Mouse (Mus musculus) 3T3-L1 (cell line): ENCODE data around the gene B630019K06Rik.
A peak's percentile ranks its signal among the peaks of the same experiment; 100 is the strongest.
"Not testable (repeated sequence)": the region's sequence is repeated elsewhere in the genome, so short reads cannot be mapped to it uniquely, and the experiment has no call there.

Experiments used
- DNase-seq: peaks from one replicate; pipeline ENCODE4 v3.0.0-alpha.2; 2015; ENCODE audit warnings: low read depth, low spot score

Gene B630019K06Rik

DNA sequence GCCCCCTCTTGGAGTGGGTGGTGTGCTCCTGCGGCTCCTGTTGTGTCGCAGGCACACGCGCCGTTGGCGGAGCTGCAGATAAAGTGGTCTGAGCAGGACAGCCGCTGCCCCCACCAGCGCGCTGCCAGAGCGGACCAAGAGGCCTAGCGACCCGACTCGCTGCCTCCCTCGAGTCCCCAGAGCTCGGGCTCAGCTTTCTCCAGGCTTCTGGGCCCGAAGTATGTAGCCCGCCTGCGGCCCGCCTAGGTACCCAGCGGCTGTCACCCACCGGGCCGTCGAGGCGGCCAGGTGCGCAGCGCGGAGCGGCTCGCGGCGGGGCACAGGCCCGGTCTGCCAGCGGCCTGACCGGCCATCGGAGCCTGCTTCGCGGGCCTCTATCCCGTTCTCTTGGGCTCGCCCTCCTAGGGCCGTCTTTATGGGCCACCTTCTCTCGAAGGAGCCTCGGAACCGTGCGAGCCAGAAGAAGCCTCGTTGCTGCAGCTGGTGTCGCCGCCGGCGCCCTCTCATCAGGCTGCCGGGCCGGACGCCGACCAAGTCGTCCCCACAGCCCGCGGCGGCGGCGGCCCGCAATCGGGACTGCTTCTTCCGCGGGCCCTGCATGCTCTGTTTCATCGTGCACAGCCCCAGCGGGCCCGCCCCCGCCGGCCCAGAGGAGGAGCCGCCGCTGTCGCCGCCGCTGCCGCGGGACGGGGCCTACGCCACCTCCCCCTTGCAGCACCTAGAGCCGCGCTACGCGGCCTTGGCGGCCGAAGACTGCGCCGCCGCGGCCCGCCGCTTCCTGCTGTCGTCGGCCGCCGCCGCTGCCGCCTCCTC lies at the start of gene B630019K06Rik:
Gene B630019K06Rik, plus strand, starts transcription at position 40 of the 813 bp plus-strand sequence.
- peak; percentile 43 for DNase-seq

DNA sequence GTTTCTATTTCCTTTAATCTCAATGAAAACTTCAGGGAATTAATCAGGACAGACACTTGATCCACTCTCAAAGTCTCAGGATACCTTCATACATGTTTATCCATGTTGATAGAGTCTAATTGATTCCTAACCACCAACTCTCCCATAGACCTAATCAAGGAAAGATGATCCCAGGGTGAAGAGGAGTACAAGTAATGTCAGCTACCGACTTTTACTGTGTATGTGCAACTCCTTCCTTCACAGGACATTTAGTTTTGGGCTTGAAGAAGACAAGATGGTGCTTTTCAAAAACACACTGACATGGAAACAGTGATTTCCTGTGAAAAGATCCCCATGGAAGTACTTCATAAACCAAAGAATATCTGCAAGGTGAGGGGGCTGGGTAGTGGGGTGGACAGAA lies 48.5 kb upstream of the B630019K06Rik start, which contains the start of gene Gm6592:
Gene Gm6592, plus strand, starts transcription at position 301 of the 400 bp plus-strand sequence.
- no peak for DNase-seq

DNA sequence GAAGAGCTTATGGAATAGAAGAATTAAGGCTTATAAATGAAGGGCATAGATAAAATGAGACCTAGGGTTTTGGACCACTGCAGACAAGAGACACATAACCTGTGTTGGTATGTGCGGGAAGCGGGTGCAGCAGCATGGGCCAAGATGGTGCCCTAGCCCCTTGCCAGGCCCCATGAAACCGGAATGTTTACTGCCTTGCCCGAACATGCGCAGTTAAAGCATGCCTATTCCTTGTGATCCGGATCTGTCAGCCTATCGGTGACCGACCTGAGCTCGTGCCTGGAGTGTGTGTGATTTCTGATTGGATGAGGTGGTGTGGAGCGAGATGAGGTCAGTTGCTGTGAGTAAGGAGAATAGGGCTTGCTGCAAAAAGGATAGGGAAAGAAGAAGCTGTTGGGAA lies 39.7 kb upstream of the B630019K06Rik start:
- no peak for DNase-seq

DNA sequence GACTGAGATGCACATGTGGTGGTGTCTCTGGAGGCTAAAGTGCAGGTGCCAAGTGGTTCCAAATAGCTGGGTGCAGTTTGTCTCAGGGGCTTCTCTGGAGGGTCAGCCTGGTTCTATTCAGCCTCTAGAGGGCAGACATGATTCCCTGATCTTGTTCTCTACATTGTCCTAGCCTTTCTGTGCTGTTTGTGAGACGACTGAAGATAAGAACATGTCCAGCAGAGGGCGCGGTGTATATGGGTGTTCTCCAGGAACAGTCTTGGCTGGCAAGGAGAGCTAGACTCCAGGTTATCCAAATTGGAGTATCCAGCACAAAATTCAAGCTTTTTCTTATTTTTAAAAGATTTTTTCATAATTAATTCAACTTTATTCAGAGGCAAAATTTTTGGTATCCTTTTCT lies 27.9 kb upstream of the B630019K06Rik start:
- peak; percentile 83 for DNase-seq

DNA sequence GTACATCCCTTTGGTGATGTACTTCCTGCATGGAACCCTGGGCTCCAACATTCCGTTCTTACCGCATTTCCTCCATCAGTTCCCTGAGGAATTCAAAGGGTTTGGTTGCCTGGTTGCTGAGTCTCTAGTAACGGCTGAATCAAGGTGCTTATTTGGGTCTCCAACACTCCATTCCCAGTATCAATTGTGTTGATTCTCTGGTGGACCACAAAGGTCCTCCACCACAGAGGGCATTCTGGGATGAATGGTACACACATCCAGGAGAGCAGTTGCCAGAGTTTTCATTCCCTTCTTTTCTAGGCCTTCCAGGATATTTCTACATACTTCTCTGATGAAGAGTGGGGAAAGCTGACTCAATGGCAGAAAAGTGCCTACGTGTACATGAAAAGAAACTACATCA lies 18.2 kb upstream of the B630019K06Rik start, which contains the start of gene Gm5751:
Gene Gm5751, plus strand, starts transcription at position 301 of the 400 bp plus-strand sequence.
- not testable (repeated sequence) for DNase-seq

DNA sequence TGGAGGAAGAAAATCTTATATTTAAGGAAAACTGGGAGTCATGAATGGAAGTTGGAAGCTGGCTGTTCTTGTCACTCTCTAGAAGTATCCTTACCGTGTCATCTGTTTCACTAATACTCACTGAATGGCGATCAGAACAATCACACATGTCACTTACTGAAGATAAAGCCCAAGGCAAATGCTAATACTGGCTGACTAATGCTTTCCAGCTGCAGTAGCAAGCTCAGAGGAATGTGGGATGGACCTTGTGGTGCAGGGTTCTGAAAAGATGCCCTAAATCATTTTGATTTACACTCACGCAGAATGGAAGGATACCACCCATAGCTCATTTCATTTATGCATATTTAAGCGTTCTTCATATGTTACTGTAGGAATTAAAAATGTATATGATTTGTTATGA lies 7.8 kb upstream of the B630019K06Rik start:
- DNase-seq: peak; percentile 71

DNA sequence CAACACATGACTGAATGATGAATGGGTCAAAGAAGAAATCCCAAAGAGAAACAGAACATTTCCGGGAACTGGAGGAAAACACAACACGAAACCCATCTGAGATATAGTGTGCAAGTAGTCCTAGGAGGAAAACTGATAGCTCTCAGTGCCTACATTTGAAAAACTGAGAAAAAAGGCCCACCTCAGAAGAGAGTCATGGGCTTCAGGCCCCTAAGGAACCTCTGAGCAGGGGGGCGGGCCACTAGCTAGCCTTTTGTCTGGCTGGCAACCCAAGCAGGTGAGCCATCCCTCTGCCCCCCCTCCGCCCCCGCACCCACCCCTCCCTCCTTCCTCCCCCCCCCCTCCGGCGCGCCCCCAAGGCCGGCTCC lies 223 bp upstream of the B630019K06Rik start:
- DNase-seq: no peak

DNA sequence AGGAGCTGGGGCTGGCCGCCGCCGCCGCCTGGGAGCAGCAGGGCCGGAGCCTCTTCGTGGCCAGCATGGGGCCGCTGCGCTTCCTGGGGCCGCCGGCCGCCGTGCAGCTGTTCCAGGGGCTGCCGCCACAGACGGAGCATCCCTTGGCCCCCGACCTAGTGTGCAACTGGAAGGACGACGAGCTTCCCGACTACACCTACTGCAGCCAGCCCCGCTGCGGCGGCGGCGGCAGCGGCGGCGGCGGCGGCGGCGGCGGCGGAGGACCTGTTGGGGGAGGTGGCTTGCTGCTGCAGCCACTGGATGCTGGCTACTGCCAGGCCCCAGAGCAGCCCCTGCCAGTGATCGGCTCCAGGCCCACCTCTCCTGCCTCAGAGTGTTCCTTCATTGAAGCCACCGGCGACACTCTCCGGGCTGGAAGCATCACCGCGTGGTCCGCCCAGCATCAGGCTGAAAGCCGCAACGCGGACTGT lies 1.0 kb downstream of the B630019K06Rik start:
- no peak for DNase-seq

DNA sequence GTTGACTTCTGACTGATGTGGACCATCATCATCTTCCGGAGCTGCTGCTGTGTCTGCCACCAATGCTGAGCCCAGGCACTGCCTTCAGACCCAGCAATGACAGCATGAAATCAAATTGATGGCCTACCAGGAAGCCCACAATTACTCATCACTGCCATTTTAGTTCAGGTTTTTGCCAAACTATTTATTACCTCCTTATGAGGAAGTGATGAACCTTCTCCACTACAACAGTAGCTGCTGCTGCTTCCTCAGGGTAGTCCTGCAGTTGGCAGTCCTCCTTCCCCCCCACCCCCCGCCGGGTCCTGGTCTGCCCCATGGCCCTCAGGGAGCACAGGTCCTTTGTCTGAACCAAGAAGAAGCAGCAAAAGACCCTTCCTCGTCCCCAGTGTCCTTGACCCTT lies 8.6 kb downstream of the B630019K06Rik start:
- no peak for DNase-seq

DNA sequence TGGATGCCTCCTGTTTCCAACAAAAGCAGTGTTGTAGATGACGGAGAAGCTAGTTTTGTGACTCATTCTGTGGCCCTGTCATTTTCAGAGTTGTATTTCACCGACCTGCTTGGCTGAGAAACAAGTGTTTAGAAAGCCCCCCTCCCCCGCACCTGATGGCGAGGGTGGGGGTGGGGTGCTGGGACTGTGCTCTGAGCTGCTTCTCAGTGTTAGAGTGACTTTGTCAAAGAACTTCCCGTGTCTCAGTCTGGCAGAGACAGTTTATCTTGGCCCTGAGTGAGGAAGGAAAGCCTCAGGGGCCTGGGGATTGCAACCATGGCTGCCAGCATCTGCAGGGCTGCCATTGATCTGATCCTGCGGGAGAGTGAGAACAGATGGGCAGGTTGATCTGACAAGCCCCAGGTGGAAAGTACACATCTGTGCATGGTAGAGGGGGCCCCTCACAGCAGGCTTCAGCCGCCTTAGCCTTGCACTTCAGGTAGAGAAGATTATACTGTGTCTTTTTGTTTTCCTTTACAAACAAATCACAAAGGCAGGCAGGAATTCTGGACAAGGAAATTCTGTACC lies 9.8 kb downstream of the B630019K06Rik start:
- DNase-seq: no peak

DNA sequence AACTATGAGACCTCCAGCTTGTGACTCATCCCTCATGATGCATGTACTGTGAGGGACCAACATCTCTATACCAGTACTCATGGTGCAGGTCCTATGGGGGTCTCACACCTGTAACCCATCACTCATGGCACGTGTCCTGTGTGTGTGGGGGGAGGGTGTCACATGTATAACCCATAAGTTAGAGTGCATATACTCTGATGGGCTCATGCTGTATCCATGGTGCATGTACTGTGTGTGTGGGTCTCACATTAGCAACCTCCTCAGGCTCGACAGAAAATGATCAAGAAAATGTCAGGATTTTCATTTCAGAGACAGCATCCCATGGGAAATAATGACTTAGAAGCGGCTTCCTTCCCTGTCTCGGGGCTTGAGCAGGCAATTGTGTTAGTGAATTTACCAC lies 28.9 kb downstream of the B630019K06Rik start:
- no peak for DNase-seq

DNA sequence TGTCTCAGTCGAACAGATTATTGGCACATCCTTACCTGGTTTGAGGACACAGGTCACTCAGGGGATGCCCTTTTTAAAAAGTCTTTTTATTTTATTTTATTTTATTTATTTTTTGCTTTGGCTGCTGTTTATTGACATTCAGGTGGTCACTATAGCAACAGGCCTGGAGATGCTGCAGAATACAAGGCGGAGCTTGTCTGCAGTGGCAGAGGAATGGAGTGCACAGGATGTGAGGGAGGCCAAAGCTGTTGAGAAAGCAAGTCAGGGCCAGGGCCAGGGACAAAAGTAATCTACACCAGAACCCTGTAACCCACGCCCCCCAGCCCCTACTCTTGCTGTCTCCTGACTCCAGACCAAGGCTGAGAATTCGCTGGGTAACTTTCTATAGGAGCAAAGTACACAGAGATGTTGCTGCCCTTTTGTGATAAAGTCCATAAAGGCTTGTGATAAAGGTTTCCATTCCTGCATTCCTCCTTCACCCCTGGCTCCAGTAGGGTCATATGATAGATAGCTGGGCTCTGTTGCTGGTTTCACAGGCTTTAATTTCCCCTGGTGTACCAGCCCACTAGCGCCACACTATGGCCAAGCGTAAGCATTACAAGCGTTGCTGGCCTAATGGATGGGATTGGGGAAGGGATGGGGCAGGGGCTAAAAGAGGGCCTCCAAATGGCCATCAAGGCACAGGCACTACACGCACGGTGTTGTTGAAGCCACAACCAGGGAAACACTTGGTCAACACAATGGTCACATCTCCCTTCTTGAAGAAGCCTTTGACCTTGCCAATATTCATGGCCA lies 29.8 kb downstream of the B630019K06Rik start:
- peak; percentile 20 for DNase-seq

DNA sequence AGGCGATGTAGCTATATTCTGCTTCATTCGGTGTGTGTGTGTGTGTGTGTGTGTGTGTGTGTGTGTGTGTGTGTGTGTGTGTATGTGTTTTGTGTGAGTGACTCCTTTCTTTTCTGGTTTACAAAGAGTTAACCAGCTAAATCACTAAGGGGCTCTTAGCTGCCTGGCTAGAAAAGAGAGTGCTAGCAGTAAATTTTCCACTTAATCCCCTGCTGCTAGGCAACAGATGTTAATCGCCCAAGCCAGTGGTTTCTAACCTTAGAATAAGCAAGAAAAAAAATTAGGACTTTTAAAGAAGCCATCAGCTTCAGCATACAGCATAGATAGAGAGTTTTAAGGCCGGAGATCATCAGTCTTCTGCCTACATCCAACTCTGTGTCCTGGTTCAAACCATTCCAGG lies 35.1 kb downstream of the B630019K06Rik start:
- no peak for DNase-seq

DNA sequence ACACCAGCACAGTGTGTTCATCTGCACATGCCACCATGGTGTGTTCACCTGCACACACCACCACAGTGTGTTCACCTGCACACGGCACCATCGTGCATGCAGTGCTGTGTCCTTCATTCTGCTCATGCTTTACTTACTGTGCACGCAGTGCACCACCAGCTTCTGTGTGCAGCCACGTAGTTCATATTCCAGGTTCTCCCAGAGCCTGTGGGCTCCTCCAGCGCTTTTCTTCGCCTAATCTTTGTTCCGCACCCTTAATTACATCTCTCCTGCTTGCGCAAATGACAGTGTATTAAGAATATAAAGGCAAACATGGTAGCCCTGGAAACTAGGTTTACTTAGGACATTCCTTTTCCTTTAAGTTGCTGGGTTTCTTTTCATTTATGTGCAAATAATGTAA lies 51.9 kb downstream of the B630019K06Rik start:
- DNase-seq: no peak
